Mouse (Mus musculus): ENCODE results near the gene Cyp2t4.

DNA sequence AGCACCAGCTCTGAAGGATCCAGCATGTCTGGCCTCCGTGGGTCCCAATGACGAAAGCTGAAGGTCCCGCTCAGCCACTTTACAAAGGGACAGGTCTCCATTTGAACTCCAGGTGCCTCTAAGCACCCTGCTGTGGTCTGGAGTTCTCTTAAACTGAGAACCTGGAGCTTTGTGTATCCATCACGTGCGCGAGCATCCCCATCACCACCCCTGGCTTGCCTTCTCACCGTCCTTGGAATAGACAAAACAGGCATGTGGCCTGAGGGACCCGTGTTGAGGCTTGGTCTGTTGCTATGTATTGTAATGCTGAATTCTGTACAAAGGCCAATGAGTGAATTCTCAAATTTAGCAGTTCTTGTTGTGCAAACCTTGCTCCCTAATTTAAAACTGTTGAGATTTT is 45.3 kb downstream of the Cyp2t4 start:
- no peak for TF ChIP-seq CTCF (IDR thresholded peaks at IDR 0.05; ENCODE audit: low read depth)
- no peak for TF ChIP-seq EP300 (IDR thresholded peaks at IDR 0.05; ENCODE audit: low read depth)

All from heart, postnatal 0 days (tissue).